Mouse (Mus musculus) ES-E14 (cell line): Measurements from ENCODE around the gene Hdgf. TPM values are rescaled to one million over a fixed set of nuclear protein-coding genes. Genes with fewer than 3 reads are reported as not detected.

Experiments used
- DNase-seq: peaks from one replicate; pipeline ENCODE4 v3.0.0-alpha.2; 2013; ENCODE audit warnings: low read depth, low spot score
- H3K27ac ChIP-seq: 2 replicates; pipeline ENCODE4 v1.5.1; 2012; ENCODE audit warnings: low read depth, mild to moderate bottlenecking, low read length, moderate library complexity, mixed read lengths; ENCODE audit not compliant: poor library complexity, insufficient read depth, severe bottlenecking
- H3K36me3 ChIP-seq: 2 replicates; pipeline ENCODE4 v1.6.1; 2012; ENCODE audit warnings: mild to moderate bottlenecking, low read length, moderate library complexity, mixed read lengths; ENCODE audit not compliant: control insufficient read depth, poor library complexity, insufficient read depth, severe bottlenecking
- H3K4me1 ChIP-seq, 2 experiments: fragments of 150-350 bp in 1 of 2; sonication (generic) in 1 of 2; 2 replicates each; pipeline ENCODE4 v1.6.1; 2012; ENCODE audit warnings: low read length in 2 of 2, mild to moderate bottlenecking in 1 of 2, mixed read lengths in 1 of 2; ENCODE audit not compliant: control insufficient read depth in 2 of 2, insufficient read depth in 2 of 2, poor library complexity in 1 of 2
- H3K4me3 ChIP-seq, 2 experiments: fragments of 150-350 bp in 1 of 2; sonication (generic) in 1 of 2; 2 replicates each; pipeline ENCODE4 v1.5.1; 2012; ENCODE audit warnings: low read length in 2 of 2, low read depth in 1 of 2, mild to moderate bottlenecking in 1 of 2, mixed read lengths in 1 of 2; ENCODE audit not compliant: insufficient read depth in 1 of 2, poor library complexity in 1 of 2, severe bottlenecking in 1 of 2
- H3K9ac ChIP-seq: 2 replicates; pipeline ENCODE4 v1.6.1; 2012; ENCODE audit warnings: low read depth, mild to moderate bottlenecking, low read length, mixed read lengths; ENCODE audit not compliant: poor library complexity, insufficient read depth, severe bottlenecking
- H3K9me3 ChIP-seq: fragments of 150-350 bp; sonication (generic); 2 replicates; pipeline ENCODE4 v1.6.1; 2012; ENCODE audit warnings: low read depth, mild to moderate bottlenecking, low read length; ENCODE audit not compliant: control insufficient read depth, insufficient read depth
- CHD2 ChIP-seq: IDR thresholded peaks from 2 replicates; pipeline ENCODE4 v1.6.1; 2014; ENCODE audit warnings: mild to moderate bottlenecking, low read depth, low read length, inconsistent platforms
- HCFC1 ChIP-seq: IDR thresholded peaks from 2 replicates; pipeline ENCODE4 v1.6.1; 2012; ENCODE audit warnings: low read length, inconsistent platforms, borderline replicate concordance; ENCODE audit not compliant: insufficient read depth
- MAFK ChIP-seq: IDR thresholded peaks from 2 replicates; pipeline ENCODE4 v1.6.1; 2014; ENCODE audit warnings: mild to moderate bottlenecking, low read depth, low read length, inconsistent platforms; ENCODE audit not compliant: insufficient read depth
- ZC3H11A ChIP-seq: IDR thresholded peaks from 2 replicates; pipeline ENCODE4 v1.6.1; 2012; ENCODE audit warnings: low read depth, mild to moderate bottlenecking, inconsistent platforms, low read length, borderline replicate concordance
- ZNF384 ChIP-seq: IDR thresholded peaks from 2 replicates; pipeline ENCODE4 v1.6.1; 2012; ENCODE audit warnings: low read depth, low read length, inconsistent platforms
- in situ Hi-C, 2 experiments: fragments of 600-800 bp; cut with MboI; formaldehyde crosslinking; loops; one replicate each; pipeline ENCODE4 v1.15.1; 2025; ENCODE audit warnings: low sequenced_read_pairs in 2 of 2, inconsistent platforms in 1 of 2; ENCODE audit not compliant: unreplicated experiment in 2 of 2
- total RNA-seq: library from RNA; depleted of rRNA; stranded (reverse); fragments of 300-350 nt; gene quantifications from 2 replicates; pipeline ENCODE4 v1.2.3, GENCODE M21; 2012

Gene Hdgf
- total RNA-seq, 1 experiment = 296 TPM

GRCm38 (mm10) chr3:87943586-87943985, 37.5 kb downstream of the Hdgf start:
- Histone ChIP-seq H3K27ac (no peak overlapping the region), H3K4me3 (no peak overlapping the region), H3K36me3 (peaks cover 30% of the 10 kb centered on the region), H3K4me1 (peaks cover 3 to 29% of the 10 kb centered on the region in 2 experiments; a peak in 3 of 4 replicates), H3K9me3 (no peaks in the 10 kb centered on the region), H3K9ac (no peak overlapping the region)
- DNase-seq = no peak
- in situ Hi-C loops = no loop called here
- TF ChIP-seq HCFC1 = no peak
- TF ChIP-seq ZNF384 = no peak
- no peak for TF ChIP-seq CHD2
- TF ChIP-seq ZC3H11A = no peak
- no peak for TF ChIP-seq MAFK

- no peak for DNase-seq
- in situ Hi-C loops = no loop called here
- H3K9ac ChIP-seq = no peak overlapping the region
- H3K36me3 ChIP-seq = peaks cover 18% of the 10 kb centered on the region
- no peak overlapping the region for H3K4me3 ChIP-seq
- no peaks in the 10 kb centered on the region for H3K9me3 ChIP-seq
- H3K4me1 ChIP-seq = peaks cover 6 to 40% of the 10 kb centered on the region in 2 experiments
- TF ChIP-seq MAFK = no peak
- no peak for TF ChIP-seq HCFC1
- TF ChIP-seq ZNF384 = no peak
- no peak for TF ChIP-seq ZC3H11A
- no peak overlapping the region for H3K27ac ChIP-seq
Measured at GRCm38 (mm10) chr3:87944838-87945600, 38.9 kb downstream of the Hdgf start.

GRCm38 (mm10) chr3:87945781-87946540, 39.8 kb downstream of the Hdgf start:
- no peak for DNase-seq
- Histone ChIP-seq H3K4me3 (no peak overlapping the region), H3K27ac (no peak overlapping the region), H3K9ac (no peak overlapping the region), H3K9me3 (no peaks in the 10 kb centered on the region), H3K4me1 (peaks cover 6 to 46% of the 10 kb centered on the region in 2 experiments), H3K36me3 (peaks cover 14% of the 10 kb centered on the region)
- TF ChIP-seq HCFC1 (no peak), MAFK (no peak), ZNF384 (no peak), ZC3H11A (no peak), CHD2 (no peak)
- in situ Hi-C loops = no loop called here

GRCm38 (mm10) chr3:87946541-87946860, 40.4 kb downstream of the Hdgf start:
- no peak for TF ChIP-seq CHD2
- no peak for TF ChIP-seq ZNF384
- no peak for TF ChIP-seq HCFC1
- TF ChIP-seq ZC3H11A = no peak
- TF ChIP-seq MAFK = no peak
- H3K4me1 ChIP-seq = peaks cover 6 to 46% of the 10 kb centered on the region in 2 experiments

More at GRCm38 (mm10) chr3:87946541-87946860, 40.4 kb downstream of the Hdgf start:
- DNase-seq = no peak
- H3K36me3 ChIP-seq = peaks cover 8% of the 10 kb centered on the region
- no peaks in the 10 kb centered on the region for H3K9me3 ChIP-seq
- no peak overlapping the region for H3K27ac ChIP-seq
- no peak overlapping the region for H3K9ac ChIP-seq
- no peak overlapping the region for H3K4me3 ChIP-seq
- in situ Hi-C loops = no loop called here
